Mouse (Mus musculus) adipocyte (in vitro differentiated cells): ENCODE measurements around the gene Rdh9.

Experiments used
- DNase-seq: peaks from one replicate; pipeline ENCODE4 v3.0.0-alpha.2; 2016; ENCODE audit warnings: low spot score

Gene Rdh9

GRCm38 (mm10) chr10:127776011-127776410 is at the start of gene Rdh9:
Rdh9 (plus strand) TSS chr10:127776386.
- no peak for DNase-seq

- DNase-seq, result no peak
Measured at GRCm38 (mm10) chr10:127728437-127728836, 47.7 kb upstream of the Rdh9 start.

- DNase-seq, result no peak
Measured at GRCm38 (mm10) chr10:127730285-127730932, 45.8 kb upstream of the Rdh9 start.

- DNase-seq, result no peak
Measured at GRCm38 (mm10) chr10:127730933-127731310, 45.3 kb upstream of the Rdh9 start.

- no peak for DNase-seq
Measured at GRCm38 (mm10) chr10:127731397-127731796, 44.8 kb upstream of the Rdh9 start.

GRCm38 (mm10) chr10:127734434-127734833 is 41.8 kb upstream of the Rdh9 start:
- DNase-seq, result peak; percentile 65

GRCm38 (mm10) chr10:127736266-127736665 is 39.9 kb upstream of the Rdh9 start:
- no peak for DNase-seq

GRCm38 (mm10) chr10:127736916-127737315 is 39.3 kb upstream of the Rdh9 start:
- DNase-seq, result no peak

GRCm38 (mm10) chr10:127737552-127737951 is 38.6 kb upstream of the Rdh9 start:
- DNase-seq, result no peak

GRCm38 (mm10) chr10:127738151-127738882 is 37.9 kb upstream of the Rdh9 start:
- peak; percentile 38 for DNase-seq

- DNase-seq, result peak; percentile 67
Measured at GRCm38 (mm10) chr10:127739083-127739660, 37.0 kb upstream of the Rdh9 start, which contains the start of gene Zbtb39. Zbtb39 (plus strand) TSS chr10:127739538.

- peak; percentile 19 for DNase-seq
Measured at GRCm38 (mm10) chr10:127739661-127740161, 36.5 kb upstream of the Rdh9 start.

- peak; percentile 59 for DNase-seq
Measured at GRCm38 (mm10) chr10:127744661-127745060, 31.5 kb upstream of the Rdh9 start.

- DNase-seq, result no peak
Measured at GRCm38 (mm10) chr10:127745886-127746285, 30.3 kb upstream of the Rdh9 start.

- no peak for DNase-seq
Measured at GRCm38 (mm10) chr10:127747254-127747653, 28.9 kb upstream of the Rdh9 start.

- no peak for DNase-seq
Measured at GRCm38 (mm10) chr10:127748847-127749612, 27.2 kb upstream of the Rdh9 start.

- no peak for DNase-seq
Measured at GRCm38 (mm10) chr10:127750136-127750777, 25.9 kb upstream of the Rdh9 start.

GRCm38 (mm10) chr10:127751548-127751947 is 24.6 kb upstream of the Rdh9 start, which contains the start of gene Gpr182:
Gpr182 (minus strand) TSS chr10:127751732.
- no peak for DNase-seq

- peak; percentile 24 for DNase-seq
Measured at GRCm38 (mm10) chr10:127754566-127755166, 21.5 kb upstream of the Rdh9 start.

- peak; percentile 69 for DNase-seq
Measured at GRCm38 (mm10) chr10:127755246-127755645, 20.9 kb upstream of the Rdh9 start.
